Mouse (Mus musculus) layer of hippocampus, adult 2 months (tissue): ENCODE results near the gene Gprc5a. TPM values are rescaled to one million over a fixed set of nuclear protein-coding genes. Genes with fewer than 3 reads are reported as not detected.

Experiments used
- DNase-seq, 2 experiments: peaks; one replicate each; pipeline ENCODE4 v3.0.0; 2022; ENCODE audit warnings: low spot score in 2 of 2
- H3K27ac ChIP-seq: fragments of 200-600 bp; 2 replicates; pipeline ENCODE4 v1.8.1; 2022
- H3K4me3 ChIP-seq: fragments of 200-600 bp; 2 replicates; pipeline ENCODE4 v1.8.1; 2022; ENCODE audit warnings: mild to moderate bottlenecking
- CTCF ChIP-seq: fragments of 200-600 bp; conservative IDR thresholded peaks from 2 replicates; pipeline ENCODE4 v1.8.1; 2022; ENCODE audit warnings: antibody characterized with exemption, mild to moderate bottlenecking, moderate library complexity
- total RNA-seq, 2 experiments: library from RNA; stranded (reverse); gene quantifications; 2 replicates each; pipeline ENCODE4 v1.2.3; 2021

Gene Gprc5a
- total RNA-seq, 2 experiments from 2014 or later: 0.41 TPM; not detected in 1

- no peak for DNase-seq
- TF ChIP-seq CTCF: no peak
- Histone ChIP-seq H3K4me3 (no peak overlapping the region), H3K27ac (no peak overlapping the region)
Observed at GRCm38 (mm10) chr6:135133086-135133485, 67.6 kb downstream of the Gprc5a start.

GRCm38 (mm10) chr6:135133486-135133885 lies 68.0 kb downstream of the Gprc5a start:
- DNase-seq: no peak
- TF ChIP-seq CTCF: no peak

More at GRCm38 (mm10) chr6:135133486-135133885, 68.0 kb downstream of the Gprc5a start:
- H3K27ac ChIP-seq: no peak overlapping the region
- H3K4me3 ChIP-seq: no peak overlapping the region

Other genes with a start within 250 kb of the Gprc5a start
- 10 to 100 TPM; 39.6 to 40.9 TPM for gene Crebl2, start 235.5 kb upstream of the Gprc5a start, total RNA-seq
- gene Gpr19, start 167.1 kb upstream of the Gprc5a start, total RNA-seq: 10 to 100 TPM; 22.0 to 27.4 TPM
- gene Cdkn1b, start 145.2 kb upstream of the Gprc5a start, total RNA-seq: 10 to 100 TPM; 47.2 to 48.0 TPM
- gene Apold1, start 83.9 kb upstream of the Gprc5a start, total RNA-seq: 1 to 10 TPM; 1.9 to 2.5 TPM
- gene Ddx47, start 54.0 kb upstream of the Gprc5a start, total RNA-seq: 10 to 100 TPM; 58.9 to 60.5 TPM
- gene Gprc5d, start 52.6 kb downstream of the Gprc5a start, total RNA-seq: not detected
- gene Fam234b, start 132.3 kb downstream of the Gprc5a start, total RNA-seq: 100 to 1,000 TPM; 161 to 166 TPM
- 10 to 100 TPM; 74.1 to 79.1 TPM for gene Hebp1, start 132.4 kb downstream of the Gprc5a start, total RNA-seq
- gene Gsg1, start 188.7 kb downstream of the Gprc5a start, total RNA-seq: under 1 TPM in 1 of 2 experiments, not detected in 1; 0.47 TPM
- under 1 TPM in 1 of 2 experiments, not detected in 1; 0.27 TPM for gene Pbp2, start 244.8 kb downstream of the Gprc5a start, total RNA-seq